Mouse (Mus musculus): ENCODE data around the gene Selenop.
"Not testable (repeated sequence)": the region's sequence is repeated elsewhere in the genome, so short reads cannot be mapped to it uniquely, and the experiment has no call there.

Gene Selenop

DNA sequence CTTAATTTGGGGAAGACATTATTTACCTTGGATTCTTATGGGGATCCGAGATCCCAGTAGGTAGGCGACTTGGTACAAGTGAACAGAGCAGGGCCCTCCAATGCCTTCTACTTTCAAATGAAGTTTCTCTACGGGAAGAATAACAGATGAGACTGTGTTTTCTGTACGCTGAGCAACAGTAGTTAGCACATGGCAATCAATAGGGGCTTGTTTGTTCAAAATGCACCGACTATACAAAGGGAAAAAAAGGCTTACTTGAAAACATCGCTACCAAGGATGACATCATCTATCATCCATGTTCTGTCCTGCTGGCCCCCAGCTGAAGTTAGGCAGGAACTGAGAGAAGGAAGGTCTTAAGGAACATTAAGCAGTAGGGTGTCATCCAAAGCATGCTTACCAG is at the start of gene Selenop:
Selenop (plus strand) TSS at position 301 of the 400 bp plus-strand sequence.
- no peak for DNase-seq (ENCODE audit: low read depth, low spot score)

DNA sequence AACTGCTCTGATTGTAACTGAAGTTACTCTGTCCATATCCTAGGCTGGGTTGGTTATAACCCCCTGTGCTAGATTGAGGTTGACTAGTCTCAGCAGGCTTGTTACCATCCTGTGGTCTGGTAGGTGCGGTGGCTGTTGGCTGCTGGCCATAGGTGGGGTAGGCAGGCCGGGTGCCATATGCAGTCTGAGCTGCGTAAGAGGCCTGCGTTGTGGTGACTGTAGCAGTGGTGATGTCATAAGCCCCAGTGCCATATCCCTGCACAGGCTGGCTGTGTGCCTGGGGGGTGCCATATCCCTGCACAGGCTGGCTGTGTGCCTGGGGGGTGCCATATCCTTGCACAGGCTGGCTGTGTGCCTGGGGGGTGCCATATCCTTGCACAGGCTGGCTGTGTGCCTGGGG is 49.7 kb upstream of the Selenop start:
- not testable (repeated sequence) for DNase-seq (ENCODE audit: low read depth, low spot score)

DNA sequence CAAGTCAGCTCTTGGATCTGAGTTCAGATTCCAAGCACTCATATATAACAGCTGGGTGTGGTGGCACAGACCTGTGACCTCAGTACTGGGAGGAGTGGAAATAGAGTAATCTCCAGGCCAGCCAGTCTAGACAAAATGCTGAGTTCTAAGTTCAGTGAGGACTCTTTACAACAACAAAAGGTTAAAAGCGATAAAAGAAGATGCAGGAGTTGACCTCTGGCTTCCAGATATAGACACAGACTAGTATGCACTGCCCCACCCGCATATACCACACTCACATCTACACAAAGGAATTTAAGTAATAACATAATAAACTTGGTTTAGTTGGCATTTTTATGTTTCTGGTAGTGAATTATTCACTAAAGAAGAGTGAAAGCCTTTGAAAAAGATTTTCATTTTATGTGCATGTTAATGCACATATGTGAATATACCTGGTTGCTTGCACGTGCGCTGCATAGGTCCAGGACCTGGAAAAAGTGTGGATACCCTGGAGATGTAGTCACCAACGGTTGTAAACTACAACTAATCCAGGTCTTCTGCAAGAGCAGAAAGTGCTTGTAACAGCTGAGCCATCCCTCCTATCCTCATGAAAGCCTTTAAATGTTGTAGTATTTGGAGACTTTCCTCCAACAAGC is 45.4 kb upstream of the Selenop start:
- no peak for DNase-seq (ENCODE audit: low read depth, low spot score)

DNA sequence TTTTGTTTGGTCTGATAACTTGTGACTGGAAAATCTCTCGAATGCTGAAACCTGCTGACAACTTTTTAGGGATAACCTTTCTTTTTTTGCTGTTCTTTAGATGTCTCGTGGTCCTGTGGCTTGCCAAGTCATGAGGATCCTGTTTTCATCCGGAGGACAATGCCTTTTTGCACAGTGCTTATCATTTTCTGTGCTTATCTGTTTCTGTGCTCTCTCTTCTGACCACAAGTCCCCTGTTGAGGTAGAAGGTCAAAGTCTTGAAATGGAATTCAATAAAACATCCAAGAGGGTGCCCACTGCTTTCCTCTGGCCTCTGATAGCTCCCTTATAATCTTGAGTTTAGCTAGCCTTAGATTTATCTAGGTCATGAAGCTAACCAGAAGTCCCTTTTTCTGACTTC is 41.8 kb upstream of the Selenop start:
- DNase-seq (ENCODE audit: low read depth, low spot score), result no peak

DNA sequence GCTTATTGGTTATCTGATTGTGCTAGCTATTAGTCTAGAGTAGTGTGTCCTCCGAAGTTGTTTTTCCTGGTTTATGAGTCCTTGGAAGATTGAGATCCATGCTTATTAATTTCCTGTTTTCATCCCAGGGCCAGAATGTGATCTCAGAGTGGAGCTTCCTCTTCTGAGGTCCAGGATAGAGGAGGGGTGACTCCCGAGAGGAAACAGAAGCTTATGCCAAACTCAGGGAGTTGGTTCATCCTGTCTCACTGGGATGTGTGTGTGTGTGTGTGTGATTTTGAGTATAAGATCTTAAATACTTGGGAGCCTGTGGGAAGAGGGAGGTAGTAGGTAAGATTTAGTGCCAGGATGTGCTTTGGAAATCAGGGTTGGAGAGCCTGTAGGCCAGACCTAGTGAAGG is 40.2 kb upstream of the Selenop start:
- no peak for DNase-seq (ENCODE audit: low read depth, low spot score)

DNA sequence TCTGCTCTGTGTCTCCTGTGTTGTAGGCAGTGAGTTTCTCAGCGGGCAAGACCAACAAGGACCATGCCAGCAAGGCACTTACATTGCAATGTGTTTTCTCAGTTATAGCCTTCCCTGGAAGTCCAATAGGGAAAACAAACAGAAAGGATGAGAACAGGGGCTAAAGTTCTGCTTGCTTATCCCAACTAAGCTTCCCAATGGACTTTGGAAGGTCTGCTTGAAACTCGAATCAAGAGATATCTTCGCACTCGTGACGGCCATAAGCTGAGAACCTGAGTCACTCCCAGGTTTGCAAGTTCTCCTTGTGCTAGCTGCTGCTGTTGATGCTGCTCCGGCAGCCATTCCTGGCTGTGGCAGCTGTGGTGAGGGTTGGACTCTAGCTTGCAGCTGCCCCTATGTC is 39.4 kb upstream of the Selenop start:
- DNase-seq (ENCODE audit: low read depth, low spot score), result no peak

DNA sequence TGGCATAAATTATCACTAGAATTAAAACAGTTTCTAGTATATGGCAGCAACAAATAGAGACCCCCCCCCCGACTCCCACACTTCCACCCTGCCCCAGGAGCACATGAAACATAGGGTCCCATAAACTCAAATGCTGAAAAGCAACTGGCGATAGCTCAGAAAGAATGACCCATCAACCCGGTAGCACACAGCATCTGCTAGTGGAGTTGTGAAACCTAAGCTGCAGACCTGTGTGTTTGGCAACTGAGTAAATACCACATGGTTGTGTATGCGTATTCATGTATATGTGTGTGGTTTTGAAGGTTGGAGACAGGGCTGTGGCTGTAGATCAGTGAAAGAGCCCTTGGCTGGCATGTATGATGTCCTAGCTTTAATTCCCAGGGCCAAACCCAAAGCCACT is 37.3 kb upstream of the Selenop start:
- no peak for DNase-seq (ENCODE audit: low read depth, low spot score)

DNA sequence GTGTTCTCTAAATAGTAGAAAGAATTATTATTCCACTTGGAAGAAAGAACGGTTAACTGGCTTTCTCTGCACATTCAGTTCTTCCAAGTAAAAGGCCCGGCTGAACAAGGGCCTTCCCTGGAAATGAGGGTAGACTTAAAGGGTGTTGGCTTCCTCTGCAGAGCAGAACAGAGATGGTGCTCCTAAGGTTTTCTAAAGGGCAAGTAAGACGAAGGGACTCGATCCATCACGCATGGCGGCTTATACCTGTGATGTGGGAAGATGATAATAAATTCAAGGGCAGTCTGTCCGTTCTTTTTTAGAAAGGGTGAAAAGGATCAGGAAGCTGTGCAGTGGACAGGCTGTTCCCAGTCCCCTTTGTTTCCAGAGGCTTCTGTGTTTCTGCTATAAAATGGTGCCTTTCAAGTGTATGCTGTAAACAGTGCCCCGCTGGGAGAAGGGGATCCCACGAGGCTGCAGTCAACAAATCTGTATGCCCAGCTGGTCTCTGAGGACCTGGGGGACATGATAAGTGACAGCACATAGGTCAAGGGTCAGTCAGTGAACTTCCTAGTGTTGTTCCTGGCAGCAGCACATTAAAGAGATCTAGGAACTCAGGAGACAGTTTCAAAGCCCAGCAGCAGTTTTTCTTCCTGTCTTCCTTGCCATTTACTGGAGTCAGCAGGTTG is 36.0 kb upstream of the Selenop start:
- no peak for DNase-seq (ENCODE audit: low read depth, low spot score)

DNA sequence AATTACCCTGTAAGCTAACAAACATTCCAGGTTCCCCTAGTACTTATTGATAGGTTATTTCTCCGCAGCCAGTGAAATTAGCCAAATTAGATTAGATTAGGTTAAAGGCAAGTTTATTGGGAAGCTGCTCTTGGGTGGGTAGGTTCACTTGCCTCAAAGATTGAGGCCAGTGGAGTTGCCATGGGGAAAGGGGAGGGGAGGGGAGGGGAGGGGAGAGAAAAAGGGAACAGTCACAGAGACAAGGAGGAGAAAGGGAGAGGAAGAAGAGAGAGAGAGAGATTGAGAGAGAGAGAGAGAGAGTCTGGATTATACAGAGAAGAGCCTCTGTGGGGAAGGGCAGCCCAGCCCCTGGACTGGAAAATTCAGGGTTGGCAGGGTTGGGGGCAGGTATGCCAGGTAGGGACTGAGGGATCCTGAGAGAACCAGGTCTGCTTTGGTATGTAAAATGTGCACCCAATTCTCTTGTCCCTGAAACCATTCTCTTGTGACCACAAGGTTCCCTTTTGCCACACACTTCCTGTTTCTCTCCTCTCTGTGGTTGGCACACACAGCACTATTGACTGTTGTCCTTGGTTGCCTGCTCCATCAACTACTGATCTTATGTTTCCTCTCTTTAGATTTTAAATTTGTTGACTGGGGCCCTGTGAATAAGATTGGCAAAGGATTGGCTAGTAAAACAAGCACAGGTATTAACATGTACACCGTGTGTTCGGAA is 34.4 kb upstream of the Selenop start:
- DNase-seq (ENCODE audit: low read depth, low spot score), result no peak

DNA sequence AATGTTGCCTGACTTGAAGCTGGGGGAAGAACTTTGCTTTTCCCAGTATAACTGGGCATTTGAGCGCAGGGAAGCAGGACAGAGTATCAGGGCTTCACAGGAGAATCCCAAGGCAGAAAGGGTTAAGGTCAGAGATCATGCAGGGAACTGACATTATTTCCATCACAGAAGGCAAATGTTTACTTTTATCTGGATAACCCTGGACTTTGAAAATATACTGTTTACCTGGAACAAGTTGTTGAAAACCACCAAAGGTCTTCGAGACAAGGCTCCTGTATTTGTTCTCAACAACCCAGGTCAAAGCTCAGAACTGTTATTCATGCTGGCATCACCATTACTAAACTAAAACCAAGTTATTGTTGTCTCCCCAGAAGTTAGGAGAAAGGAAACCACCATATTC is 32.0 kb upstream of the Selenop start:
- no peak for DNase-seq (ENCODE audit: low read depth, low spot score)

DNA sequence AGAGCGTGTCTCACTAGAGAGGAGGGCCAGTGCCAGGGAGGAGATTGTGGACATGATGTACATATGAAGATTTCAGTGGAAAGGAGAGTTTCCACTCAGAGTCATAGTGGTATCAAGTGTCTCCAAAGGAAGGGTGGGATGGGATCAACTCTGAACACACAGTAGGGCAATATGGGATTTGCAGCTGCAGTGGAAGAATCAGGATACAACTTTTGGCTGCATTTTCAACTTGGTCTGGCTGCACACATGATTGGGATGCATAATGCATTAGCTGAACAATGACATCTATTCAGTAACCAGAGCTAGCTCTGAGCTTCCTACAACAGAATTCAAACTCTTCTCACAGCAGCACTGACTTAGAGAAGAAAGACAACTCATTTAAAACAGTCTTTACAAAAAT is 30.4 kb upstream of the Selenop start:
- DNase-seq (ENCODE audit: low read depth, low spot score), result no peak

DNA sequence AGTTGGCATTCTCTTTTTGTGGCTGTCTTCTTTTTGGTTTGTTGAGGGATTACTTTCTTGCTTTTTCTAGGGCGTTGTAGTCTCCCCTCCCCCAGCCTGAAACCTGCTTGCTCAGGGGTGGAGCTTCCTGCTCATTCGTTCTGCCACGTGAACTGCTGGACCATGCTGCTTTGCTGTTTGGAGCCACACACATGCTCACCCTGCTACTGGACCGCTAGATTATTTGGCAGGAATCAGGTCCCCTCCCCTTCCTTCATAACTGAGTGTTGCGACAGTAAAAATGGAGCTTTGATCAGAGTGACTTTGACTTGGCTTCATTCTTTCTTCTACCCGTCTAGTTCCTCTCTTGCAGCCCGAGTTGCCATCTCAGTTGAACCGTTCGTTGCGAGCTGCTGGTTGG is 23.3 kb upstream of the Selenop start:
- not testable (repeated sequence) for DNase-seq (ENCODE audit: low read depth, low spot score)

DNA sequence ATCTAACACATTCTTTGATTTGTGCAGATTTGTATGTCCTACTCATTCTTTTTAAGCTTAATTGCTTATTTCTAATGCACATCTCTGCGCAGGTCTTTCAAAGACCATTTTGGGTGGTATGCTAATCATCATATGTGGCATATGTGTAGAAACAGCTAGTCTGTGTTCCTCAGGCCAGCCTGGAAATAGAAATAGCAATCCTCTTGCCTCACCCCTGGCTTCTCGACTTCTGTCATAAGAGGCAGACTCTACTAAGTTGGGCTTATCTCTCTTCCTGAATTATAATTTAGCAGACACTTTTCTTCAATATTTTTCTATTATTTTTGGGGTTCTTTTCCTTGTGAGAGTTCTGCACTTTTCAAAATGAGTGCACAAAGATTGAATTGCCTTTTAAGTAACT is 17.7 kb upstream of the Selenop start:
- DNase-seq (ENCODE audit: low read depth, low spot score), result no peak

DNA sequence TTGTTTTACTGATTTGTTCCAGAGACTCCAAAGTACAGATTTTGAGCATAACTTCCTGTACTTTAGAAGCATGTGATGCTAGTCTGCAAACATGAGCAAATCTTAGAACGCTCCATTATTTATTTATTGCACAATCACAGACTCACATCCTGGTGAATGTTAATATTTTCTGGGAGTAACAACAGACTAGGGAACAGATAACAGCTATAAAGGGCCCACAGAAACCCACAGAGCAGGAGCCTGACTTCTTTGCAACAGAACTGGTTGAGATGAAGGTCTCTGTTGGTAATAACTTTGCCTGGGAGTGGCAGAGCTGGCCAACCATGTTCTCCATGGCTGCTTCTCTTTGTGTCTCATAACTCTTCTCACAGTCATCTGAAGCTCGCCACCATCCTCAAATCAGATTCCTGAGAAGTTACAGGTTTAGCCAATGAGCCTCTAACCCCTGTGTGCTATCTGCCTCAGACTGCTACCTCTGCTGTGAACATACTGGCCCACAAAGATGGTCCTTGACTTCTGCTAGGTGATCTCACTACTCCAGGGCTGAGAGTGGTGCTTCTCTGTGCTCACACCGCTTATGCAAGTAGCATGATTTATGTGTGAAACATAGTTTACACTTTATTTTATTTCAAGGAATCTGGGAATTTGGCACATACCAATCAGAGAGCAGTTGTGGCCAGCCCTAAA is 17.2 kb upstream of the Selenop start:
- DNase-seq (ENCODE audit: low read depth, low spot score), result no peak

DNA sequence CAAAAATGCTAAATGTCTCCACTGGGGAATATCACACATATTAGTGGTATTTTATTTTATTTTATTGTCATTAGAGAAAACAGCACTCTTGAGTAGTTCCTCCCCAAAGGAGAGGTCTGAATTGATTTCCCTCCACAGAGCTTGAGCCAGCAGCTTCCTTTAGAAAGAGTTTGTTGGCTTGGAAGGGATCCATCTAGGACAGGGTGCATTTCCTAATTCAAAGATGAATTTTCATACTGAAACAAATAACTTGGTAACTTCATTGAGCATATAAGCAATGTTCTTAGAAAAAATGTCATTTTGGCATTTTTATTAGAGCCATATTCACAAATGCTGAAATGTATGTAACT is 16.7 kb upstream of the Selenop start:
- DNase-seq (ENCODE audit: low read depth, low spot score), result no peak

DNA sequence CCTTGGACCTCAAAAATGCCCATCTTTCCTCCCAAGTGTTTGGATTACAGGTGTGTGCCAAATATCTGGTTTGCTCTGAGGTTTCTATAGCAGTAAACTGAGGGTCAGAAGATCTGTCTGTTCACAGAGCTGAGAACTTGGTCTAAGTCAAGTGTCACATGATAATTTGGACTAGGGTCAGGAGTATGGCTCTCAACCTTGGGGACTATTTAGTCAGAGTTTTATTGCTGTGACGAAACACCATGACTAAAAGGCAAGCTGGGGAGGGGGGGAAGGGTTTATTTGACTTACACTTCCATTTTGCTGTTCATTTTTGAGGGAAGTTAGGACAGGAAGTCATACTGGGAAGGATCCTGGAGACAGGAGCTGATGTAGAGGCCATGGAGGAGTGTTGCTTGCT is 9.3 kb upstream of the Selenop start:
- DNase-seq (ENCODE audit: low read depth, low spot score), result no peak

DNA sequence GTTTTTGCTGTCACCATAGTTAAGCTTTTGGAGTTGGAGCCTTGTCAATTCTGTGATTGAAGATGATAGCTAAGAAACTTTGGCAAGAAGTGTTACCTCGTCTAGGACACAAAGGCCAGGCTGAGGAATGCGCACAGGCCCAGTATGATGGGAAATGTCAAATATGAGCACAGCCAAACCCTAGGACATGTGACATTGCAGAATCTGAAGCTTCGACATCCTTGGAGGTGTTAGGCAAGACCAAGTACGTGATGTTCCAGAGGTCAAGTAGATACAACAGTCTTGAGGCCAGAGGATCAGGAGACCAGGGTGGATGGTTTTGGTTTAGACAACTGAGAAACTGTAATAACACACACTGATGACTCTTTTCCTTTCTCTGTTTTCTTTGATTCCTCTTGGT is 8.0 kb upstream of the Selenop start:
- DNase-seq (ENCODE audit: low read depth, low spot score), result no peak

DNA sequence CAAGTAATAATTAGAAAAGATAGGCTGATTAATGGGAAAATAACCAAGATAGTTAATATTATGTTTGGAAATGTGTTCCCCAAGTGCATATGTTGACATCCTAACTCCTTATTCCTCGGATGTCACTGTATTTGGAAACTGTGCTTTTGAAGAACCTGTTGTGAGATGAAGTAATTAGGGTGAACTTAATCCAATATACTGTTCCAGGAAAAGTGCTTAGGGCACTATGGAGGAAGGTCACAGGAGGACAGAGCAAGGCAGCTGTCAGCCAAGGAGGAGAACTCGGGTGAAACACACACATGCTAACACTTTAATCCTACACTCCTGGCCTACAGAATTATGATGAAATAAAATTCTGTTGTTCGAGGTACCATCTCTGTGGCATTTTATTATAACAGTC is 5.5 kb upstream of the Selenop start:
- DNase-seq (ENCODE audit: low read depth, low spot score), result no peak

DNA sequence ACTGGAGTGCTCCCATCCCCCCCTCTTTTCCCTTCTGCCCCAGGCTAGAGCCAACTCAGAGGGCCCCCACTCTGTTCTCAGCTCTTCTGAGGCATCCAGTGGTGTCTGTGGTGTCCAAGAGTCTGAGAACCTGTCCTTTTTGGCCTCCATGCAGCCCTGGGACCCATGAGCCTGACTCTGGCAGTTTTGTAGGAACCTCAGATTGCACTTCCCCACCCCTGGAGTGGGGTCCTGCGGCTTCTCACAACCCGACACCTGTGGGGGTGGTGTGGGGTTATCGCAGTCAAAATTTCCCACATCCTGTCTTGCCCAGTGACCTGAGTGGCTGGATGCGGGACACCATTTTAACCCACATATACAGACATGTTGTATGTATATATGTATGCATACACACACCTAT is 4.1 kb upstream of the Selenop start:
- no peak for DNase-seq (ENCODE audit: low read depth, low spot score)

DNA sequence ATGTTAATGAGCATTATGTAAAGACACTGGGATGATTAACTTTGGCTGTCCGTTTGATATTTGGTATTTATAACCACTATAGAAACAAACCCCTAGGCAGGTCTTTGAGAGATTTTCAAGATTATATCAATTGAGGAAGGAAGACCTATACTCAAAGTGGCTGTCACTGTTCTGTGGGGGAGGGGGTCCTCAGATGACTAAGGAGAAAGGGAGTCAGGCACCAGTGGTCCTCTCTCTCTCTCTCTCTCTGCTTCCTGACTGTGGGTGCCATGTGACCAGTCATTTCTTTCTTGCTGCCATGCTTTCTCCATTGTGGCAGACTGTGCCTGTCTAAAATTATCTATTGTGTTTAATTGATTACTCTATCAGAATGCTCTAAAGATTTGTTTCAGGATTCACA is 3.5 kb upstream of the Selenop start:
- DNase-seq (ENCODE audit: low read depth, low spot score), result no peak

DNA sequence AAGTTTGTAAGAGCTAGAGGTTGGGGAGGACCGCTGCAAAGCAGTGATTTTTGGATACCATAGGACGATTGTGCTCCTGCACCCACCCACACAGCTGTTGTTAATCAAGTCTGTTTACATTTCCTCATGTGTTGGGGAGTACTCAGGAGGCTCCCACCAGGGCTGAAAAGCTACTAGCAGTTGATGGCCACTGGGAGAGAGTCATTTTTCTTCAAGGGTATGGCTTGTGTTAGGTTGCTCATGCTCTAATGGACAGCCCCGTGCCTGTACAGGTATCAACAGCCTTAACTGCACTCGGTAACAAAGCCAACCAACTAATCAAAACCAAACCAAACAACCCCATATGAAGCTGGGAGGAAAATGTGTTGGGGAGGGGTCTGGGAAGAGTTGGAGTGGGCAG is 1.1 kb downstream of the Selenop start:
- no peak for DNase-seq (ENCODE audit: low read depth, low spot score)

DNA sequence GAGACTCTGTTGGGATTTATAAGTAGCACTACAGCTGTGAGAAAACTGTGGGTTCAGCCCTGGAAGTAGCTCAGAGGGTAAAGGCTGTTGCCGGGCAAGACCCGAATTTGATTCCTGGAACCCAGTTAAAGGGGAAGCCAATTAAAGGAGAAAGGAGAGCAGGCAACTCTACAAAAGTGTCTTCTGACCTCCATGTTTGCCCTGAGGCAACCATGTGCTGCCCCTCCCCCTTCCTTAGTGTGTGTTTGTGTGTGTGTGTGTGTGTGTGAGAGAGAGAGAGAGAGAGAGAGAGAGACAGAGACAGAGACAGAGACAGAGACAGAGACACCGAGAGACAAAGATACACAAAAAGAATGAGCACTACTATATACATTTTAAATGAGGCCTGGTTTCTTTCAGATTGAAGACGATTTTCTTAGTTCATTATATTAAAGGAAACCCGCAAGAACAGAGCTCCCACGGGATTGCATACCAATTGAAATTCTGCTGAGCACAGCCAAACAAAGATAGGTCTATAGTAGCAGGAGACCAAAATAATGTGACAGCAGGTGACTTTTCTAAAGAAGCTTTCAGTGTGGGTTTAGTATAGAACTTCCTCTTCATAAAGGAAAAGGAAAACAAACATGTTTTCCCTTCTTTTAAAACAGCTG is 1.8 kb downstream of the Selenop start:
- no peak for DNase-seq (ENCODE audit: low read depth, low spot score)
